Mouse (Mus musculus): ENCODE data around the gene Dpf3. TPM values are rescaled to one million over a fixed set of nuclear protein-coding genes. Genes with fewer than 3 reads are reported as not detected.

The Dpf3 gene
- polyA plus RNA-seq, 1 experiment from 2014 or later: 8.6 TPM

- ATAC-seq: no peak
- Histone ChIP-seq H3K4me2 (replicated peaks) (no peak overlapping the region), H3K27ac (no peak overlapping the region), H3K36me3 (no peaks in the 10 kb centered on the region), H3K4me1 (replicated peaks) (peaks cover 12% of the 10 kb centered on the region; the same call in 1 of the 2 replicates), H3K9me3 (no peaks in the 10 kb centered on the region), H3K4me3 (replicated peaks) (no peak overlapping the region), H3K9ac (no peak overlapping the region), H3K27me3 (replicated peaks) (no peaks in the 10 kb centered on the region)
- WGBS: 70% methylated on average over 6 of the region's 6 CpGs
These were observed 278.7 kb downstream of the Dpf3 start for GRCm38 (mm10) chr12:83208841-83209240.

DNA sequence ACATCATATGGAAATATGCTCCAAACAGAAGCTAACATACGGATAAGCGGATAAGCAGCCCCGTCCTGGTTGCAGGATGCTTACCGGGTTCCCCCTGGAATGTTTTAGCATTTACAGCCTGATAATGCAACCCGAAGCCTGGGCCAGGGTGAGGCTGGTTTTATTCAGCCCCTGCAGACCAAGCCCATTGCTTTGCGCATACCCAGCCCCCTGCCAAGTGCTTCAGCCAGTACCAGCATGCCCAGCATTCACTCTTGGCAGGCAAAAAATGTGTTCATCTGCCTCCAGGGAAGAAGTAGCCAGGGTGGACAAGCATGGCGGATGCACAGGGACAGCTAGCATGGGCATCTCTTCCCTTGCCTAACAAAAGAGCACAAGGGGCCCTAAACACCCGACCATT, 279.5 kb downstream of the Dpf3 start:
- 55% methylated on average over 8 of the region's 8 CpGs for WGBS
- H3K27me3 ChIP-seq (replicated peaks): no peaks in the 10 kb centered on the region
- no peaks in the 10 kb centered on the region for H3K36me3 ChIP-seq
- H3K9me3 ChIP-seq: no peaks in the 10 kb centered on the region
- H3K27ac ChIP-seq: no peak overlapping the region
- H3K4me2 ChIP-seq (replicated peaks): no peak overlapping the region
- H3K4me3 ChIP-seq (replicated peaks): no peak overlapping the region
- ATAC-seq: no peak
- H3K9ac ChIP-seq: no peak overlapping the region
- H3K4me1 ChIP-seq (replicated peaks): peaks cover 12% of the 10 kb centered on the region; the same call in 1 of the 2 replicates

DNA sequence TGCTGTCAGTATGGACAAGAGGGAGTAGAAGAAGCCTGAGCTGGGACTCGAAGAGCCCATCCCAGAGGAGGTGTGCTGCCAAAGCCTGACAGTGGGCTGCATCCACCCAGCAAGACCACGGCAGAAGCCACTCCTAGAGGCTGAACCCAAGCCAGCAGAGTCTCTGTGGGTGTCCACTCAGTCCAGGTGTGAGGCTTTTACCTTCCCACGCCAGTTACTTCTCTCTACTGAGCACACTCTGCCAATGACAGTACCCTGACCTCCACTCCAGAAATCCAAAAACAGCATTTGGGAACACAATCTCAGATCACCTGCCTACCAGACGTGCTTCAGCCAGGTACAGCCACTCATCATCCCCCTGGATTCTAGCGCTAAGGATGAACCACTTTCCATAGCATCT, 280.0 kb downstream of the Dpf3 start:
- Histone ChIP-seq H3K27me3 (replicated peaks) (no peaks in the 10 kb centered on the region), H3K36me3 (no peaks in the 10 kb centered on the region), H3K4me1 (replicated peaks) (peaks cover 12% of the 10 kb centered on the region; the same call in 1 of the 2 replicates), H3K9me3 (no peaks in the 10 kb centered on the region), H3K4me2 (replicated peaks) (no peak overlapping the region), H3K27ac (no peak overlapping the region), H3K9ac (no peak overlapping the region), H3K4me3 (replicated peaks) (no peak overlapping the region)
- 74% methylated on average over 5 of the region's 5 CpGs for WGBS
- no peak for ATAC-seq

DNA sequence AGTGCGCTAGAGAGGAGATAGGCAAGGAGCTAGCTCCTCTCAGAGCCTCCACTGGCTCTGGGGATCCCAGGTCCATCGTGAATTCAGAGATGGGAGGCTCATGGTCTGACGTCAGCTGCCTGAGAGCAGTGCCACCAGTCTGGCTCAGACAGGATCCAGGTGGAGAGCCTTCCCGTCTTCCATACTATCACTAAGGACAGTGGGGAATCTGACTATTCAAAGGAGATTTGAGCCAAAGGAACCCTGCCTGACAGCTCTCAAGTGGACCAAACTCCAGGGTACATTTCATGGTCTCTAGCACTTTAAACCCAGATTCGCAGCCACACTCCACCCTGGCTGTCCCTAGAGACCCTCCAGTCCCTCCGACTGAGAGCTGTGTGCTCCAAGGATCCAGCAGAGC, 280.6 kb downstream of the Dpf3 start:
- Histone ChIP-seq H3K27ac (no peak overlapping the region), H3K4me1 (replicated peaks) (peaks cover 12% of the 10 kb centered on the region; the same call in 1 of the 2 replicates), H3K9ac (no peak overlapping the region), H3K36me3 (no peaks in the 10 kb centered on the region), H3K4me3 (replicated peaks) (no peak overlapping the region), H3K9me3 (no peaks in the 10 kb centered on the region), H3K27me3 (replicated peaks) (no peaks in the 10 kb centered on the region), H3K4me2 (replicated peaks) (no peak overlapping the region)
- WGBS: 58% methylated on average over 6 of the region's 6 CpGs
- no peak for ATAC-seq

DNA sequence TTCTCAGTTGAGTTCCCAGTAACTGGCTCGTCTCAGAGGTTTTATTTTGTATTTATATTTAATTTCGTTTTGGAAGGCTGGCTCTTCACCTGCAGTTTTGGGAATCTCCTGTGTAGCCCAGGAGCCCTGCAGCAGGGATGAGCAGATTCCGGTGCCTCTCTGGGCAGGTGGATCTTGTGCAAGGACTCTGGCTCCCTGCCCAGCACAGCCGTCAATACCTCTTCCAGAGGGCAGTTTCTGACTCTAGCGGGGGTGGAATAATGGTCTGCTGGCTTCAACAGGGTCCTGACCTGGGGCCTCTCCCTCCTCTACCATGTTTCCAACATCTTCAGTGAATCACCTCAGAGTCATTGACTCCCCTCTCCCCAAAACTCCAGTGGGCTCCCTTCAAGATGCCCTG, 283.2 kb downstream of the Dpf3 start:
- no peak overlapping the region for H3K4me3 ChIP-seq (replicated peaks)
- H3K4me1 ChIP-seq (replicated peaks): peaks cover 5% of the 10 kb centered on the region
- no peak overlapping the region for H3K27ac ChIP-seq
- WGBS: 53% methylated on average over 5 of the region's 5 CpGs
- no peaks in the 10 kb centered on the region for H3K36me3 ChIP-seq
- no peak for ATAC-seq
- no peaks in the 10 kb centered on the region for H3K27me3 ChIP-seq (replicated peaks)
- H3K4me2 ChIP-seq (replicated peaks): no peak overlapping the region
- H3K9ac ChIP-seq: no peak overlapping the region
- H3K9me3 ChIP-seq: no peaks in the 10 kb centered on the region

DNA sequence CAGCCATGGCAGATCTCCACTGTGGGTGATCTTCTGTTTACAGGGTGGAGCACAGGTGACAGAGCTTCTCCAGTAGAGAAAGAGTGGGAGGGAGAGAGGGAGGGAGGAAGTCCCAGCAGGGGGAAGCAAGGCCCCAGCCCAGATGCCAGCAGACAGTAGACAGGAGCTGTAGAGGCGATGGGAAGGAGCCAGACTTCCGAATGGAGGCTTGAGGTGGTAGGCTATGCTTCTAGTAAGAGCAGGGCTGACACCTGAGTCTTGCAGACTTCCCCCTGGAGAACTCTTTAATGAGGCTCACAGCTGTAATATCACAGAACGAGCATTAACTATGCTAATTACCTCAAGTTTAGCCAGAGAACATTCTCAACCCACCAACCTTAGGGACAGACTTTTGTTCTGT, 285.8 kb downstream of the Dpf3 start:
- Histone ChIP-seq H3K4me1 (replicated peaks) (peaks cover 3% of the 10 kb centered on the region; the same call in 1 of the 2 replicates), H3K4me3 (replicated peaks) (no peak overlapping the region), H3K9me3 (no peaks in the 10 kb centered on the region), H3K27me3 (replicated peaks) (no peaks in the 10 kb centered on the region), H3K9ac (no peak overlapping the region), H3K27ac (no peak overlapping the region), H3K36me3 (no peaks in the 10 kb centered on the region), H3K4me2 (replicated peaks) (no peak overlapping the region)
- peak; percentile 25; the same call in 1 of the 2 replicates for ATAC-seq
- WGBS: 20% methylated on average over 3 of the region's 3 CpGs

- H3K27me3 ChIP-seq (replicated peaks): no peaks in the 10 kb centered on the region
- no peak overlapping the region for H3K27ac ChIP-seq
- no peaks in the 10 kb centered on the region for H3K4me1 ChIP-seq (replicated peaks)
- H3K9ac ChIP-seq: no peak overlapping the region
- no peaks in the 10 kb centered on the region for H3K36me3 ChIP-seq
- no peak for ATAC-seq
- H3K4me3 ChIP-seq (replicated peaks): no peak overlapping the region
- 81% methylated on average over 6 of the region's 6 CpGs for WGBS
- no peaks in the 10 kb centered on the region for H3K9me3 ChIP-seq
- no peak overlapping the region for H3K4me2 ChIP-seq (replicated peaks)
These were observed 307.0 kb downstream of the Dpf3 start for GRCm38 (mm10) chr12:83180561-83180960.

GRCm38 (mm10) chr12:83179860-83180259, 307.7 kb downstream of the Dpf3 start:
- no peak for ATAC-seq
- no peak overlapping the region for H3K9ac ChIP-seq
- no peak overlapping the region for H3K4me3 ChIP-seq (replicated peaks)
- no peaks in the 10 kb centered on the region for H3K36me3 ChIP-seq
- H3K4me1 ChIP-seq (replicated peaks): no peaks in the 10 kb centered on the region
- H3K27me3 ChIP-seq (replicated peaks): no peaks in the 10 kb centered on the region
- no peak overlapping the region for H3K4me2 ChIP-seq (replicated peaks)
- no peaks in the 10 kb centered on the region for H3K9me3 ChIP-seq
- H3K27ac ChIP-seq: no peak overlapping the region
- 81% methylated on average over 1 of the region's 1 CpGs for WGBS

GRCm38 (mm10) chr12:83178770-83179169, 308.7 kb downstream of the Dpf3 start:
- H3K27ac ChIP-seq: no peak overlapping the region
- H3K36me3 ChIP-seq: no peaks in the 10 kb centered on the region
- no peaks in the 10 kb centered on the region for H3K4me1 ChIP-seq (replicated peaks)
- no peak for ATAC-seq
- no peaks in the 10 kb centered on the region for H3K9me3 ChIP-seq
- no peak overlapping the region for H3K4me2 ChIP-seq (replicated peaks)
- H3K4me3 ChIP-seq (replicated peaks): no peak overlapping the region
- no peak overlapping the region for H3K9ac ChIP-seq
- 55% methylated on average over 2 of the region's 2 CpGs for WGBS
- no peaks in the 10 kb centered on the region for H3K27me3 ChIP-seq (replicated peaks)

DNA sequence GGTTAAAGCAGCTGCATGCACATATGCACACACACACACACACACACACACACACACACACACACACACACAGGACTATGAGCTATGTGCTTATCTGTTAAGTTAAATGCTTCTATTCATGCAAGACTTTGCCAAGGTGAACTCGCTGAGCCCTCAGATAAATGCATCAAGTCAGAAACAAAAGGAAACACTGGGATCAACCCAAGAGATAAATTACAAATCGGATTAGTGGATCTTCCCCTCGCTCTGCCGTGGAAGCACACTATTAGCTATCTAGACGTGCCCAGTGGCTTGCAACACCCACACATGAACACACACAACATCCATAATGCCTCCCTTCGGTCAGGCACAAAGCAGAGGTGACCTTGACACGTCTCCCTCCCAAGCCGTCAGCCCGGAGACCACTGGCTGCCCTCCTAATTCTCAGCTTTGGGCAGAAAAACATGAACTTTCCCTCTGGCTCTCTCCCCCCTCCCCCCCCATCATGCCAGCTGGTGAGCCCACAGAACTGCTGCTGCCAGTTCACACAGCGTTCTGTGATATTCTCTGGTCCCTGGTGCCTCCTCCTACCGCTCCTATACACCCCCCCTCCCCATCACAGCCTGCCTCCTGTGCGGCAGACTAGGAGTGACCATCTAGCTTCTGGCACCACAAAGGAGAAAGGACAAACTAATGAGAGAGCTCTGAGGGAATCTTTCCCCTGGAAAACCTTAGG, 317.9 kb downstream of the Dpf3 start:
- 33% methylated on average over 12 of the region's 12 CpGs for WGBS
- H3K36me3 ChIP-seq: no peaks in the 10 kb centered on the region
- no peaks in the 10 kb centered on the region for H3K9me3 ChIP-seq
- H3K4me2 ChIP-seq (replicated peaks): no peak overlapping the region
- no peak overlapping the region for H3K9ac ChIP-seq
- H3K27me3 ChIP-seq (replicated peaks): no peaks in the 10 kb centered on the region
- H3K4me1 ChIP-seq (replicated peaks): no peaks in the 10 kb centered on the region; the same call in 1 of the 2 replicates
- no peak overlapping the region for H3K4me3 ChIP-seq (replicated peaks)
- ATAC-seq: no peak
- no peak overlapping the region for H3K27ac ChIP-seq

DNA sequence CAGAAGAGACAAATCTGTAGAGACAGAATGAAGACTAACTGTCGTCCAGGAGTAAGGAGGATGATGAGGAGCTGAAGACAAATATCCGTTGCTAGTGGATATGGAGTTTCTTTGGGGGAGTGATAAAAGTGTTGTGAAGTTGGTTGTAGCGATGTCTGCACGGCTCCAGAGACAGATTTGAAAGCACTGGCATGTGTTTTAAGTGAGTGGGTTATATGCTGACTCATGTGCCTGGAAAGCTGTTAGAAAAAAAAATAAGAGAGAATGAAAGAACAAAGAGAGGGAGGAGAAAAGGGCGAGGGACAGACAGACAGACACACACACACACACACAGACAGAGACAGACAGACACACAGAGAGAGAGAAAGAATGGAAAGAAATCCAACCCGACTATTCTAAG, 319.2 kb downstream of the Dpf3 start:
- no peak for ATAC-seq
- no peak overlapping the region for H3K9ac ChIP-seq
- no peaks in the 10 kb centered on the region; the same call in 1 of the 2 replicates for H3K4me1 ChIP-seq (replicated peaks)
- 76% methylated on average over 6 of the region's 6 CpGs for WGBS
- H3K27ac ChIP-seq: no peak overlapping the region
- no peaks in the 10 kb centered on the region for H3K27me3 ChIP-seq (replicated peaks)
- no peak overlapping the region for H3K4me2 ChIP-seq (replicated peaks)
- H3K9me3 ChIP-seq: no peaks in the 10 kb centered on the region
- H3K4me3 ChIP-seq (replicated peaks): no peak overlapping the region
- H3K36me3 ChIP-seq: no peaks in the 10 kb centered on the region

DNA sequence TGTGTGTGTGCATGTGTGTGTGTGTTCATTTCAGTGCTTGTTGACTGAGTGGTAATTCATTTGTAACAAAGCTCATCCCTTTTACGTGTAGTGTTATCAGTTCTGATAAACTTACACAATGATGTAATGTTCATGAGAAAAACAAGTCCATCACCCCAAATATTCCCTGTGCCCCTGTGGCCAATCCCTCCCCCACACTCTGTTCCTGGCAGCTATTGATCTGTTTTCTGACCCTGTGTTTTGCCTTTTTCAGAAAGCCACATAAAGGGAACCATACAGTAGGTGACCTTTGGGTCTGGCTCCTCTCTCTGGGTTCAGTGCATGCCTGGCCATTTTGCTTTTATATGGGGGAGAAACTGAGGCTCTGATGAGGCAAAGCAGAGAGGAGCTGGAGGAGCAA, 322.5 kb downstream of the Dpf3 start:
- H3K9me3 ChIP-seq: no peaks in the 10 kb centered on the region
- no peak for ATAC-seq
- H3K36me3 ChIP-seq: no peaks in the 10 kb centered on the region
- H3K27me3 ChIP-seq (replicated peaks): no peaks in the 10 kb centered on the region
- no peak overlapping the region for H3K27ac ChIP-seq
- H3K9ac ChIP-seq: no peak overlapping the region
- WGBS: 33% methylated on average over 1 of the region's 1 CpGs
- no peaks in the 10 kb centered on the region; the same call in 1 of the 2 replicates for H3K4me1 ChIP-seq (replicated peaks)
- no peak overlapping the region for H3K4me2 ChIP-seq (replicated peaks)
- H3K4me3 ChIP-seq (replicated peaks): no peak overlapping the region
